ENCODE assay signal across 31 mouse cellular contexts in the genomic region with DNA sequence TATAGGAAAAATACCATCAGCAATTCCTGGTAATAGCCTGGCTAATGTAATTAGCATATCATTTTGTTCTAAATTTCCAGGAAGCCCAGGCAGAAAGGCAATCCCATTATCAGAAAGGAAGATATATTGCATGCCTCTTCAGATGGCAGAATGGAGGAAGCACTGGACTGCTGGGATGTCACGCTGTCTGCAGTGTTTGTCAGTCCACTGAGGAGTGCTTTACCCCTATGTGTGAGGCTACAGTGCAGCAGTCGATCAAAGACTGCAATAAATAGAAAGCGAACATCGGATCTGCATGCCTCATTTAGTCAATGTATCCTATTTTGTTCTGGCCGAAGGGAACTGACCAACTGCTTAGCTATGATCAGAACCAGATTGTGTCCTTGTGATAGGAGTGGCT. TPM values are rescaled to one million over a fixed set of nuclear protein-coding genes. Genes with fewer than 3 reads are reported as not detected.
DNase-seq lines count a peak whose midpoint lies in the region; ATAC-seq lines count a peak whose summit lies in the region.
"Had no signal": no experiment of that assay in that cellular context is flagged by ENCODE, and none has a peak within 500 bp of the region (broad histone marks: within the 10 kb centered on the region; RNA-seq: fewer than 3 reads in every experiment).

No protein-coding gene starts in this region.

- H3K36me3 ChIP-seq in forebrain, embryonic 14.5 days (ENCODE audit: control insufficient read depth, insufficient read depth, low read length), result no peaks in the 10 kb centered on the region
- no peaks in the 10 kb centered on the region for H3K36me3 ChIP-seq in forebrain, embryonic 16.5 days (ENCODE audit: control insufficient read depth, insufficient read depth)
- no peaks in the 10 kb centered on the region for H3K36me3 ChIP-seq in midbrain, embryonic 15.5 days (replicated peaks)
- no peaks in the 10 kb centered on the region for H3K36me3 ChIP-seq in midbrain, embryonic 11.5 days (ENCODE audit: control insufficient read depth, insufficient read depth, low read length)
- H3K36me3 ChIP-seq in neural tube, embryonic 15.5 days, result no peaks in the 10 kb centered on the region
- H3K36me3 ChIP-seq: embryonic facial prominence, embryonic 13.5 days; heart, embryonic 10.5 days; heart, embryonic 15.5 days; liver, embryonic 12.5 days had no signal

- no peaks in the 10 kb centered on the region for H3K27me3 ChIP-seq in forebrain, embryonic 14.5 days (replicated peaks; ENCODE audit: control insufficient read depth, insufficient read depth, low read length)
- H3K27me3 ChIP-seq in forebrain, embryonic 16.5 days (replicated peaks; ENCODE audit: control insufficient read depth, insufficient read depth, low read length), result no peaks in the 10 kb centered on the region
- no peaks in the 10 kb centered on the region for H3K27me3 ChIP-seq in midbrain, embryonic 15.5 days (replicated peaks)
- no peaks in the 10 kb centered on the region for H3K27me3 ChIP-seq in midbrain, embryonic 11.5 days (ENCODE audit: control insufficient read depth, insufficient read depth, low read length)
- H3K27me3 ChIP-seq in neural tube, embryonic 15.5 days (replicated peaks), result no peaks in the 10 kb centered on the region
- H3K27me3 ChIP-seq: CH12.LX; embryonic facial prominence, embryonic 13.5 days; heart, embryonic 15.5 days; liver, embryonic 12.5 days; megakaryocyte, embryonic 14.5 days had no signal

- no peaks in the 10 kb centered on the region for H3K4me1 ChIP-seq in forebrain, embryonic 14.5 days (ENCODE audit: control insufficient read depth, insufficient read depth, low read length)
- 0 out of 2 replicates have a peak, but pooled peaks cover 3% of the 10 kb centered on the region for H3K4me1 ChIP-seq in forebrain, embryonic 16.5 days (replicated peaks; ENCODE audit: control insufficient read depth, insufficient read depth, low read length)
- 0 out of 2 replicates have a peak, but pooled peaks cover 4% of the 10 kb centered on the region for H3K4me1 ChIP-seq in midbrain, embryonic 15.5 days
- H3K4me1 ChIP-seq in midbrain, embryonic 11.5 days (ENCODE audit: control insufficient read depth, insufficient read depth, low read length), result no peaks in the 10 kb centered on the region
- peaks cover 8% of the 10 kb centered on the region; the same call in 1 of the 2 replicates for H3K4me1 ChIP-seq in neural tube, embryonic 15.5 days
- H3K4me1 ChIP-seq: embryonic facial prominence, embryonic 13.5 days; heart, embryonic 10.5 days; heart, embryonic 15.5 days; liver, embryonic 12.5 days; megakaryocyte, embryonic 14.5 days had no signal

- no peak overlapping the region for H3K4me2 ChIP-seq in forebrain, embryonic 14.5 days (ENCODE audit: low read length)
- no peak overlapping the region for H3K4me2 ChIP-seq in forebrain, embryonic 16.5 days (ENCODE audit: low read length)
- H3K4me2 ChIP-seq in midbrain, embryonic 15.5 days, result no peak overlapping the region
- H3K4me2 ChIP-seq in midbrain, embryonic 11.5 days, result no peak overlapping the region
- no peak overlapping the region for H3K4me2 ChIP-seq in neural tube, embryonic 15.5 days
- H3K4me2 ChIP-seq: embryonic facial prominence, embryonic 13.5 days; heart, embryonic 15.5 days; liver, embryonic 12.5 days had no signal

- H3K27ac ChIP-seq in forebrain, embryonic 14.5 days (ENCODE audit: low read depth, low read length), result no peak overlapping the region
- no peak overlapping the region for H3K27ac ChIP-seq in forebrain, embryonic 16.5 days (ENCODE audit: low read length)
- H3K27ac ChIP-seq in midbrain, embryonic 15.5 days, result no peak overlapping the region
- no peak overlapping the region for H3K27ac ChIP-seq in midbrain, embryonic 11.5 days (ENCODE audit: low read depth, low read length)
- no peak overlapping the region for H3K27ac ChIP-seq in neural tube, embryonic 15.5 days (replicated peaks)
- H3K27ac ChIP-seq: embryonic facial prominence, embryonic 13.5 days; heart, embryonic 10.5 days; heart, embryonic 15.5 days; liver, embryonic 12.5 days had no signal

- 0 out of 2 replicates have a peak overlapping the region, but pooled peaks have one; percentile 3 for H3K9ac ChIP-seq in forebrain, embryonic 14.5 days (ENCODE audit: low read length)
- H3K9ac ChIP-seq in forebrain, embryonic 16.5 days (replicated peaks; ENCODE audit: low read depth, low read length), result no peak overlapping the region
- H3K9ac ChIP-seq in midbrain, embryonic 15.5 days, result no peak overlapping the region
- H3K9ac ChIP-seq in midbrain, embryonic 11.5 days (ENCODE audit: low read length), result no peak overlapping the region
- no peak overlapping the region for H3K9ac ChIP-seq in neural tube, embryonic 15.5 days (replicated peaks)
- H3K9ac ChIP-seq: embryonic facial prominence, embryonic 13.5 days; heart, embryonic 15.5 days; liver, embryonic 12.5 days; liver, postnatal 0 days had no signal

- no peak overlapping the region for H3K4me3 ChIP-seq in forebrain, embryonic 14.5 days (ENCODE audit: low read depth, low read length)
- no peak overlapping the region for H3K4me3 ChIP-seq in forebrain, embryonic 16.5 days (replicated peaks; ENCODE audit: low read length)
- H3K4me3 ChIP-seq in midbrain, embryonic 15.5 days, result no peak overlapping the region
- no peak overlapping the region for H3K4me3 ChIP-seq in midbrain, embryonic 11.5 days (ENCODE audit: low read depth, low read length)
- H3K4me3 ChIP-seq in neural tube, embryonic 15.5 days (replicated peaks), result no peak overlapping the region
- H3K4me3 ChIP-seq: embryonic facial prominence, embryonic 13.5 days; heart, embryonic 10.5 days; heart, embryonic 15.5 days; liver, embryonic 12.5 days; megakaryocyte, embryonic 14.5 days; myocyte had no signal

- no peaks in the 10 kb centered on the region for H3K9me3 ChIP-seq in forebrain, embryonic 14.5 days (replicated peaks; ENCODE audit: control insufficient read depth, low read length)
- H3K9me3 ChIP-seq in forebrain, embryonic 16.5 days (ENCODE audit: control insufficient read depth, low read length), result no peaks in the 10 kb centered on the region
- H3K9me3 ChIP-seq in midbrain, embryonic 15.5 days, result no peaks in the 10 kb centered on the region
- H3K9me3 ChIP-seq in midbrain, embryonic 11.5 days (ENCODE audit: control insufficient read depth, low read length), result no peaks in the 10 kb centered on the region
- no peaks in the 10 kb centered on the region for H3K9me3 ChIP-seq in neural tube, embryonic 15.5 days (replicated peaks)
- H3K9me3 ChIP-seq: embryonic facial prominence, embryonic 13.5 days; heart, embryonic 10.5 days; heart, embryonic 15.5 days; liver, embryonic 12.5 days had no signal

- WGBS in forebrain, embryonic 14.5 days, result 71% methylated on average over 5 of the region's 5 CpGs
- WGBS in forebrain, embryonic 16.5 days, result 66% methylated on average over 5 of the region's 5 CpGs
- WGBS in midbrain, embryonic 15.5 days, result 64% methylated on average over 5 of the region's 5 CpGs
- 75% methylated on average over 5 of the region's 5 CpGs for WGBS in midbrain, embryonic 11.5 days
- 14% methylated on average over 5 of the region's 5 CpGs for WGBS in neural tube, embryonic 15.5 days

- no peak for DNase-seq in forebrain, embryonic 14.5 days (ENCODE audit: low spot score)
- no peak for DNase-seq in midbrain, embryonic 11.5 days (ENCODE audit: low spot score, missing footprints)
- DNase-seq in mesoderm, embryonic 11.5 days (ENCODE audit: low read depth, low spot score), result peak; percentile 13
- DNase-seq: adrenal gland, adult 2 months; adrenal gland, postnatal 36 days; B cell, adult 2 months; cerebellum, adult 2 months; cerebellum, postnatal 14 days; gastrocnemius, postnatal 14 days; heart, adult 11 months; kidney, adult 9 months; kidney, postnatal 10 days; layer of hippocampus, postnatal 36 days; left cerebral cortex, postnatal 4 days; liver, postnatal 0 days; lung, postnatal 4 days; thymus, adult 2 months; thymus, postnatal 36 days had no signal

- no peak for ATAC-seq in forebrain, embryonic 14.5 days
- no peak for ATAC-seq in forebrain, embryonic 16.5 days
- ATAC-seq in midbrain, embryonic 15.5 days (replicated peaks), result 0 out of 2 replicates have a peak, but pooled peaks have one; percentile 33
- ATAC-seq in midbrain, embryonic 11.5 days (ENCODE audit: low FRiP score), result no peak
- peak; percentile 63; the same call in 1 of the 2 replicates for ATAC-seq in neural tube, embryonic 15.5 days (ENCODE audit: low FRiP score)
- ATAC-seq in CD4-positive, CD25-positive, alpha-beta regulatory T cell, adult 4 months, result no peak
- ATAC-seq: activated CD4-positive, CD25-positive, alpha-beta regulatory T cell, adult 4 months; intestine, postnatal 0 days; liver, embryonic 12.5 days; liver, postnatal 0 days had no signal

RNA-seq across cellular contexts. Expression of gene Slc36a4, which starts 57.3 kb away (rescaled TPM):
- polyA plus RNA-seq in forebrain, embryonic 14.5 days (2014; fragmentation: Nextera tagmentation; extraction: Ambion mirVana), result 34.7 and 42.0 TPM in 2 replicates
- 31.7 and 33.1 TPM in 2 replicates for polyA plus RNA-seq in forebrain, embryonic 16.5 days (2015; fragmentation: Nextera tagmentation; extraction: Ambion mirVana)
- polyA plus RNA-seq in midbrain, embryonic 15.5 days (2015; fragmentation: Nextera tagmentation; extraction: Ambion mirVana), result 28.7 and 33.0 TPM in 2 replicates
- 14.7 and 16.1 TPM in 2 replicates for polyA plus RNA-seq in midbrain, embryonic 11.5 days (2014; fragmentation: Nextera tagmentation; extraction: Ambion mirVana)
- 25.9 and 27.4 TPM in 2 replicates for polyA plus RNA-seq in neural tube, embryonic 15.5 days (2015; fragmentation: Nextera tagmentation; extraction: Ambion mirVana)
- polyA plus RNA-seq in CD4-positive, CD25-positive, alpha-beta regulatory T cell, adult 4 months (2017; shearing (Covaris generic)), result 1 to 10 TPM; 4.3 to 6.1 TPM

Comparison
In these comparisons a context has a peak if more than half of its experiments do, and no peak if none do; other contexts are left out.
1. ATAC-seq: peak in midbrain, embryonic 15.5 days (single experiment) and neural tube, embryonic 15.5 days (single experiment); none in forebrain, embryonic 14.5 days (single experiment), forebrain, embryonic 16.5 days (single experiment), midbrain, embryonic 11.5 days (single experiment) and CD4-positive, CD25-positive, alpha-beta regulatory T cell, adult 4 months (single experiment).